Mouse (Mus musculus): ENCODE results near the gene Olfr213.
"Not testable (repeated sequence)": the region's sequence is repeated elsewhere in the genome, so short reads cannot be mapped to it uniquely, and the experiment has no call there.

Gene Olfr213

DNA sequence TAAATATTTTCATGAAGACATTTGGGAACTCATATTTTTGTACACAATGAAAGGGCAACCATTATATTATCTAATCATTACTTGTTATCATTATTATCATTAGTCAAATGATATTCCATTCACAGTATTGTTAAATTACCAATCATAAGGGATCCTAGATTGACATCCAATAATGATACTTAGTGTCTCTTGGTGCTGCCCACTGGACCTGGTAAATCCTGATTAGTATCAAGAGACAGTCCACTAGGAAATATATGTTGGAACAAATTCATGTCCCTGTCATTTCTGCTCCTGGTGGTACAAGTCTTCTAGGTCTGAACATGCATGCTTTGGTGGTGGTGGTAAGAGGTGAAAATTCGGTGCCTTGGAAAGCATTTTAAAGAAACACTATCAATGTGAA, at the start of gene Olfr213:
Gene Olfr213, plus strand, starts transcription at position 301 of the 400 bp plus-strand sequence.
- DNase-seq: no peak

- no peak for DNase-seq
Measured at GRCm38 (mm10) chr6:116488791-116489190, 49.5 kb upstream of the Olfr213 start, which contains the start of gene Olfr211. Gene Olfr211 (plus strand): TSS chr6:116489091.

GRCm38 (mm10) chr6:116493742-116494141, 44.5 kb upstream of the Olfr213 start:
- DNase-seq: no peak

DNA sequence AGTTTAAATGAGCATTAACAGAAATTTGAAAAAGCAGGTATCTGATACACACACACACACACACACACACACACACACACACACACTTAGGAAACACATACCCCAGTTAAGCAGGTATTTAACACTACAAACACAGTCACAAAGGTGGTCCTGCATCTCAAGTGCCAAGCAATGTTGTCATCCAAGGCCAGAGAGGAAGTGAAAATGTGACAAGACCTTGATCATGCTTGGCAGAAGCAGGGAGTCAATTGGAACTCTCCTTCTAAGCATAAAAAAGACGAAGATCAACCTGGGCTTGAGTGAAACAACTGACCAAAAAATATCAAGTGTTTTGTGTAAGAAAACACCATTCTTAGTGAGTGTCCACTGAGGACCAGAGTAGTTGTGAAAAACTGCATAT, 42.3 kb upstream of the Olfr213 start:
- DNase-seq: no peak

- peak; percentile 8 for DNase-seq
Measured at GRCm38 (mm10) chr6:116506302-116507003, 31.8 kb upstream of the Olfr213 start, which contains the start of gene Olfr212. Gene Olfr212 (plus strand): TSS chr6:116506516.

GRCm38 (mm10) chr6:116514832-116515231, 23.4 kb upstream of the Olfr213 start:
- DNase-seq: no peak

GRCm38 (mm10) chr6:116542500-116542899, 4.2 kb downstream of the Olfr213 start:
- no peak for DNase-seq

GRCm38 (mm10) chr6:116550841-116551240, 12.6 kb downstream of the Olfr213 start, which contains the start of gene Gm5580:
Gene Gm5580 (plus strand): TSS chr6:116551141.
- not testable (repeated sequence) for DNase-seq

- no peak for DNase-seq
Measured at GRCm38 (mm10) chr6:116553935-116554334, 15.7 kb downstream of the Olfr213 start, which contains the start of gene Olfr214. Gene Olfr214 (plus strand): TSS chr6:116554235.

DNA sequence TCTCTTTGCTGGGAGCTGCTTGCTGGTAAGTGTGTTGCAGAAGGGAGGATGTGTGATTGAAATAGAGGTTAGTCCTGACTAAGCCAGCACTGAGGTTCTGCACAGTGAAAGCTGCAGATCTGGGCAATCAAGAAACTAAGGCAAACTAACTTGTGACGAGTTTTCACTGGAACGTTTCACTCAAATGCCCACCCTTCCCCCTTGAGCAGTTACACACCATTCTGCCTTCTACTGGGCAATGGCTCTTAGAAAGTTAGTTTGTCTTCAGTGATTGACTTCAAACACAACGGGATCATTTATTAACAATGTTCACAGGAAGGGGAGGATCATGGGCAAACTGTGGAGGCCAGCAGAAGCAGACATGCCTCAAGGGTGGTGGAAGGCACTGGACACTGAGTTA, 16.7 kb downstream of the Olfr213 start:
- no peak for DNase-seq

DNA sequence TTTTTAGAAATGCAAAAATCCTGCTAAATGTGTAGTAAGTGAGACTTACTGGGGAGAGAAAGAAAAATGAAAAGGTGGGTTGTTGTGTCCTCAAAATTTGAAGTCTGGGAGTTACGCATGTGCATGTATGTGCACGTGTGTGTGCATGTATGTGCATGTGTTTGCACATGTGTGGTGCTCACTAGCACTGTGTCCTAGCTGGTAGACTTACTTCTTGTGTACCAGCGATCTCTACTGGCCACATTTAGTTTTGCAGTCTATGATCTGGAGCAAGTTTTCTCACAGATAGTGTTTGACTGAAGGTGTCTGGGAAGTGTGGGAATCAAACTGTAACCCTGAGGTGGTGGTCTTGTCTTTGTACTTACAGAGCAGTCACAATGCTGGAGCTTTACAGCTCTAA, 31.6 kb downstream of the Olfr213 start:
- DNase-seq: peak; percentile 45

DNA sequence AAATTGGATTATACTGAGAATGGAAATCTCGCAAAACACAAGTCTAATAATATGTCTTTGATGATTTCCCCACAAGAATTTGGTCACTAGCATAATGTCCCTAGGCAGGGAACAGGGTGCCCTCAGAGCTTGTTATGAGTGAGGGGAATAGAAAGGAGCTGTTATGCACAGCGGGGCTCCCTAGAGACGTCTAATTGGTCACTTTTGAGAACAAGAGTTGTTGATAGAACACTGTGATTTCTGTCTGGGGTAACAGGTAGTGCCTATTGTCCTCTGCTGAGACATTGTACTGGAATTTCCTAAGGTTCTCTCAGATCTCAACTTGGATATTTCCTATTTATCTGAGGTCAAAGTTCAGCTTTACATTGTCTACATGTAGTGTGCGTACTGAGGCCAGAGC, 45.8 kb downstream of the Olfr213 start, which contains the start of gene Olfr215:
Gene Olfr215, minus strand, starts transcription at position 101 of the 400 bp plus-strand sequence.
- DNase-seq: no peak

All from thymus, postnatal 4 days (tissue).